Mouse (Mus musculus) CD4-positive naive resting alpha-beta T cell, adult 57 days (primary cell): ENCODE results near the gene Slc29a3. TPM values are rescaled to one million over a fixed set of nuclear protein-coding genes. Genes with fewer than 3 reads are reported as not detected.

ENCODE experiments used
- total RNA-seq: library from RNA; stranded (reverse); gene quantifications from one replicate; pipeline ENCODE4 v1.2.4, GENCODE M21; 2023

Gene Slc29a3
- total RNA-seq, result 17.7 TPM

DNA sequence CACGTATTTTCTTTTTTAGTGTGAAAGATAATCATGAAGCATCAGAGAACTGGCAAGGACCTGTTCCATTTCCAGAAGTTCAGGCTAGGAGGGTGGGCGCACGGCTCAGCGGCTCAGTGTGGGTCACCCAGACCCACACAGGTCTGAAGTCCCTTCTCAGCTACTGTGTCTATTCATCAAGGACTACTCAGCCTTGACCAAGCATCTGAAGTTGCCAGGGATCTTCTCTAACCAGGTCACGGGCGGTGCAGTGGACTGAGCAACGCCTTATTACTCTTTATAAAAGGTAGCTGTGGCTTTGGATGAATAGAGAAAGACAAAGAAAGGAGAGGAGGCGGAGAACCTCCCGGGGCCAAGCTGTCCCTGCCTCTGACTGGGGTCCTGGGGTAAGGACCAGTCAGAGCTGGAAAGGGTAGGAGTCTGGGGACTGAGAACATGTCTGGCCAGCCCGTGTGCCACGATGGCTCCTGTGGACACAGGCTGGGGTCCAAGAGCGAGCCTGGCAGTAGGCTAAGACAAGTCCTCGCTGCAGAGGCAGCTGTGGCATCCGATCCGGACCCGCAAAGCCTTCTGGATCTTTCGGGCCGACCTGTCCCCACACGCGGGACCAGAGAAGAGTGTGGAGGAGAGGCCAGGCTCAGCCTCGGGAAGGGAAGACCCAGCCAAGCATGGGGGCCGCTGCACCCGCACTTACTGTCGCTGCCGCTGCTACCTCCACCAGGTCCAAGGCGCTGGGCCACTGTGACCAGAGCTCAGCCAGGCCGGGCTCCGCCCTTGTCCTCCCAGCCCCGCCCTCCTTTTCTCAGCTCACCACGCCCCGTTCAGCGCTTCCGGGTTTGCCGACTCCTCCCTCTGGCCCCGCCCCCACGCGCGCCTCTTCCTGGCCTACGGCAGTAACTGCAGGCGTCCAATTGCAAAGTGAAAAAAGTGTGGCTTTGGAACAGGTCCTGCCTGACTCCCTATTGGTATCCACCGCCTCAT is at the start of gene Slc29a3:
Gene Slc29a3 (minus strand): TSS at position 755 of the 981 bp plus-strand sequence.

DNA sequence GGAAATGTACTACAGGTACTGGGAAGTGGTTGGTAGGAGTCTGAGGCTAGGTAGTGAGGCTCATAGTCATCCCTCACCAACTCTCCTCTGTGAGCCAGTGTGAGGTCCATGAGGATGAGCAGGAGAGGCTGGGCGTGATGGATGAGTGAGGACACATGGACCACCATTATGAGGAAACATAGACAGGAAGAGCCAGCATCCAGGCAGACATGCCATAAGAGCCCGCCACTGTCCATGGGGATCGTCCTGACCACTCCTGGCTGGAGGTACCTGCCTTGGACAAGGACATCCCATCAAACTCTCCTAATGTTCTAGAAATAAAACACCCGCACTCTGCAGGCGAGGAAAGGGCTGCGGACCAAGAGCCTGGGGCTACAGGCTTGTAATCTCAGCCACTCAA is 56.2 kb downstream of the Slc29a3 start, which contains the start of gene Cdh23:
Gene Cdh23 (minus strand): TSS at position 101 of the 400 bp plus-strand sequence.

Other genes starting within 250 kb of the Slc29a3 start
- 1.1 TPM for gene Cdh23, start 56.3 kb downstream of the Slc29a3 start, total RNA-seq
- gene Unc5b, start 78.8 kb upstream of the Slc29a3 start, total RNA-seq, result 0.21 TPM